Mouse (Mus musculus) neural tube, embryonic 13.5 days (tissue): ENCODE measurements around the gene Fbxo34. TPM values are rescaled to one million over a fixed set of nuclear protein-coding genes. Genes with fewer than 3 reads are reported as not detected.

Source experiments
- ATAC-seq: fragments of 200-750 bp; cut with Nextera tagmentation; 2 replicates; pipeline ENCODE4 v1.8.0; 2017; ENCODE audit warnings: low read depth, mild to moderate bottlenecking, moderate TSS enrichment, moderate library complexity
- H3K27ac ChIP-seq: fragments of 300-500 bp; sonication (generic); replicated peaks from 2 replicates; pipeline ENCODE4 v1.5.1; 2015; ENCODE audit warnings: moderate library complexity, mild to moderate bottlenecking, inconsistent platforms
- H3K27me3 ChIP-seq: fragments of 300-500 bp; sonication (generic); 2 replicates; pipeline ENCODE4 v1.6.1; 2015; ENCODE audit warnings: mild to moderate bottlenecking, inconsistent platforms
- H3K36me3 ChIP-seq: fragments of 300-500 bp; sonication (generic); 2 replicates; pipeline ENCODE4 v1.6.1; 2015; ENCODE audit warnings: mild to moderate bottlenecking, inconsistent platforms
- H3K4me1 ChIP-seq: fragments of 300-500 bp; sonication (generic); replicated peaks from 2 replicates; pipeline ENCODE4 v1.6.1; 2015; ENCODE audit warnings: inconsistent platforms
- H3K4me2 ChIP-seq: fragments of 300-500 bp; sonication (generic); 2 replicates; pipeline ENCODE4 v1.6.1; 2015; ENCODE audit warnings: inconsistent platforms, mild to moderate bottlenecking, moderate library complexity
- H3K4me3 ChIP-seq: fragments of 300-500 bp; sonication (generic); 2 replicates; pipeline ENCODE4 v1.5.1; 2015; ENCODE audit warnings: mild to moderate bottlenecking, inconsistent platforms
- H3K9ac ChIP-seq: fragments of 300-500 bp; sonication (generic); 2 replicates; pipeline ENCODE4 v1.6.1; 2015; ENCODE audit warnings: moderate library complexity, mild to moderate bottlenecking, inconsistent platforms
- H3K9me3 ChIP-seq: fragments of 300-500 bp; sonication (generic); 2 replicates; pipeline ENCODE4 v1.6.1; 2016; ENCODE audit warnings: inconsistent platforms
- WGBS: fragments of 180-500 bp; shearing (Covaris S2); methylation state at CpG from one replicate; pipeline ENCODE4 v1.1.7; 2015; 5-methylcytosine and 5-hydroxymethylcytosine counted together
- polyA plus RNA-seq: library from polyadenylated mRNA; unstranded; fragments of >200 nt; fragmentation: Nextera tagmentation; extraction: Ambion mirVana; gene quantifications from 2 replicates; pipeline ENCODE4 v1.2.1, GENCODE M21; 2015

Gene Fbxo34
- polyA plus RNA-seq, 1 experiment from 2014 or later: 24.0 TPM

DNA sequence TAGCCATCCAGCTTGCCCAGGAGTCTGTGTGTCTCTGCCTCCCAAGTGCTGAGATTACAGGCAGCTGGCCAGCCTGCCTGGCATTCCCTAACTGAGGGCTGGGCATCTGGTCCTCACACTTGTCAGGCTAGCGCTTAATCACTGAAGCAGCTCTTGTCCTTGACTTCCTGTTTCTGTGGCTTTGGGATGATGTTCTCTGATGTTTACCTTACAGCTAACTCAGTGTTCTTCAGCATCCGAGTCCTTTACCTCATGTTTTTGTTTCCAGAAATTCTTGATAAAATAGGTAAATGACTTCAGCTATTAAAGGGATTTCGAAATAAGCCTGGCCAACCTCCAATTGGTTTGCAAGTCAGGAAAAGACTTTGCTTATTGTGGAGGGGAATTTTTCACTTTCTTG is 53.8 kb downstream of the Fbxo34 start:
- Histone ChIP-seq H3K4me1 (no peaks in the 10 kb centered on the region), H3K4me2 (no peak overlapping the region), H3K27me3 (no peaks in the 10 kb centered on the region), H3K4me3 (no peak overlapping the region), H3K9ac (no peak overlapping the region), H3K27ac (no peak overlapping the region), H3K36me3 (peaks cover 11% of the 10 kb centered on the region; the same call in 1 of the 2 replicates), H3K9me3 (no peaks in the 10 kb centered on the region)
- ATAC-seq: no peak
- WGBS: 94% methylated on average over 3 of the region's 3 CpGs

- no peak overlapping the region for H3K4me3 ChIP-seq
- no peak overlapping the region for H3K4me2 ChIP-seq
- peaks cover 11% of the 10 kb centered on the region; the same call in 1 of the 2 replicates for H3K36me3 ChIP-seq
- H3K4me1 ChIP-seq: no peaks in the 10 kb centered on the region
- no peak overlapping the region for H3K27ac ChIP-seq
- H3K27me3 ChIP-seq: no peaks in the 10 kb centered on the region
- WGBS: 96% methylated on average over 5 of the region's 5 CpGs
- no peaks in the 10 kb centered on the region for H3K9me3 ChIP-seq
- no peak overlapping the region for H3K9ac ChIP-seq
- ATAC-seq: no peak
Measured at GRCm38 (mm10) chr14:47506676-47507075, 56.5 kb downstream of the Fbxo34 start.

DNA sequence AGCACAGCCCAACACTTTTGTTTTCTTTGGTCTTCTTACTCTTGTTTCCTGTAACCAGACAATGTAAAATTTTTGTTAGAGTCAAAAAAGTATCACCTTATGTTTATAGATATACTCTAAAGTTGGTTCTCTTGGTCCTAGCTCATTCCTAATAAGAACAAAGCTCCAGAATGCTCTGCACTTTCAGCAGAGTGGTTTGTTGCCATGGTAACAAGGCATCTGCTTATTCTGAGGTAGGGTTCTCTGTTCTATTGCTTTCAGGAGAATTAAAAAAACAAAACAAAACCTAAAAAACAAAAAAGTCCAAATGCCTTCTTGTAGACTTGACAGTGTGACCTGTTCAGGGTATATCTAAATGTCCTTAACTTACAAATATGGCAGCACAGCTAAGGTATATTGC is 57.8 kb downstream of the Fbxo34 start:
- no peak for ATAC-seq
- no peaks in the 10 kb centered on the region for H3K4me1 ChIP-seq
- no peak overlapping the region for H3K4me3 ChIP-seq
- no peaks in the 10 kb centered on the region for H3K9me3 ChIP-seq
- H3K27ac ChIP-seq: no peak overlapping the region
- no peak overlapping the region for H3K4me2 ChIP-seq
- no peaks in the 10 kb centered on the region for H3K27me3 ChIP-seq
- H3K9ac ChIP-seq: no peak overlapping the region
- H3K36me3 ChIP-seq: peaks cover 11% of the 10 kb centered on the region; the same call in 1 of the 2 replicates

- WGBS: 75% methylated on average over 4 of the region's 4 CpGs
- no peak for ATAC-seq
- Histone ChIP-seq H3K9me3 (no peaks in the 10 kb centered on the region), H3K36me3 (peaks cover 4% of the 10 kb centered on the region; the same call in 1 of the 2 replicates), H3K27me3 (no peaks in the 10 kb centered on the region), H3K27ac (no peak overlapping the region), H3K4me2 (no peak overlapping the region), H3K9ac (no peak overlapping the region), H3K4me3 (no peak overlapping the region), H3K4me1 (peaks cover 6% of the 10 kb centered on the region)
Measured at GRCm38 (mm10) chr14:47510244-47510643, 60.0 kb downstream of the Fbxo34 start.

DNA sequence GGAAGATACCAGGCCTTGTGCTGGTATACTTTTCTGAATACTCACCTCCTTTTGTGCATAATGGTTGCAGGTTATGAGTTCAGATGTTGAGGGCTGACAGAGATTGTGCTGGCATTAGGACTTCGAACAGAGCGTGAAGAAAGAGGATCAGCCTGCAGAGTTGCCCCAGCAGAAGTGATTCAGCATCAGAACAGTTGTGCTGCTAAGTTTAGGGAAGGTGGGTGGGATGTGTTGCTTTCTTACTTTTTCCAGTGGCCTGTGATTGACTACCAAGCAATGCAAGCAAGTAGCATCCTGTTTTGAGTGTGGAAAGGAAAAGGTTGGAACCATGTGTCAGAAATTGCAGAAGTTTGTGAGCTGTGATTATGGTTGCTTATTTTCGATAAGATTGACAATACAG is 63.4 kb downstream of the Fbxo34 start:
- H3K9ac ChIP-seq: no peak overlapping the region
- no peak overlapping the region for H3K27ac ChIP-seq
- H3K9me3 ChIP-seq: no peaks in the 10 kb centered on the region
- H3K27me3 ChIP-seq: no peaks in the 10 kb centered on the region
- no peak overlapping the region for H3K4me2 ChIP-seq
- H3K4me3 ChIP-seq: no peak overlapping the region
- peaks cover 8% of the 10 kb centered on the region for H3K4me1 ChIP-seq
- WGBS: 91% methylated on average over 3 of the region's 3 CpGs
- H3K36me3 ChIP-seq: no peaks in the 10 kb centered on the region
- no peak for ATAC-seq

GRCm38 (mm10) chr14:47514816-47515453 is 64.7 kb downstream of the Fbxo34 start:
- Histone ChIP-seq H3K36me3 (no peaks in the 10 kb centered on the region), H3K27me3 (no peaks in the 10 kb centered on the region), H3K4me3 (no peak overlapping the region), H3K4me1 (peaks cover 8% of the 10 kb centered on the region), H3K9me3 (no peaks in the 10 kb centered on the region), H3K27ac (no peak overlapping the region), H3K9ac (no peak overlapping the region), H3K4me2 (no peak overlapping the region)
- no peak for ATAC-seq
- 30% methylated on average over 7 of the region's 7 CpGs for WGBS

DNA sequence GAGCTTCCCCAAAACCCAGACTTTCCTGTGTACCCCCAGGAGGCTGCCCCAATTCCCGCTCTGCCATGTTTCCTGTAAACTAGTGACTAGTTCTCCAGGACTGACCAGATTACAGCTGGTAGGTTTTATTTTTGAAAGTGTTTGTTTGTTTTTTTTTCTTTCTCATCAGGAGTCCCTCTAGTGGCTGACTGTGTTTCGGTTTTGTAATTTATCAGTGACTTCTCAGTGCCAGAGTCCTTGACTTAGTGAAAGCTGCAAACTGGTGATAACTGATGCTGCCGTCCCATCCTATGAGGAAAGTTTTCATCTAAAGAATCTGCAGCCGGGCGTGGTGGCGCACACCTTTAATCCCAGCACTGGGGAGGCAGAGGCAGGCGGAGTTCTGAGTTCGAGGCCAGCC is 65.4 kb downstream of the Fbxo34 start:
- Histone ChIP-seq H3K4me3 (no peak overlapping the region), H3K36me3 (no peaks in the 10 kb centered on the region), H3K4me2 (no peak overlapping the region), H3K4me1 (peaks cover 8% of the 10 kb centered on the region), H3K27ac (no peak overlapping the region), H3K9me3 (no peaks in the 10 kb centered on the region), H3K9ac (no peak overlapping the region), H3K27me3 (no peaks in the 10 kb centered on the region)
- WGBS: 89% methylated on average over 8 of the region's 8 CpGs
- ATAC-seq: no peak

- ATAC-seq: no peak
- WGBS: 86% methylated on average over 6 of the region's 6 CpGs
- Histone ChIP-seq H3K27ac (no peak overlapping the region), H3K27me3 (no peaks in the 10 kb centered on the region), H3K9ac (no peak overlapping the region), H3K9me3 (no peaks in the 10 kb centered on the region), H3K4me3 (no peak overlapping the region), H3K36me3 (no peaks in the 10 kb centered on the region), H3K4me2 (no peak overlapping the region), H3K4me1 (peaks cover 8% of the 10 kb centered on the region)
Measured at GRCm38 (mm10) chr14:47516755-47517154, 66.5 kb downstream of the Fbxo34 start.

- no peaks in the 10 kb centered on the region for H3K9me3 ChIP-seq
- no peak overlapping the region for H3K9ac ChIP-seq
- H3K27me3 ChIP-seq: no peaks in the 10 kb centered on the region
- H3K27ac ChIP-seq: no peak overlapping the region
- no peak for ATAC-seq
- peaks cover 8% of the 10 kb centered on the region for H3K4me1 ChIP-seq
- 94% methylated on average over 6 of the region's 6 CpGs for WGBS
- H3K36me3 ChIP-seq: no peaks in the 10 kb centered on the region
- H3K4me2 ChIP-seq: no peak overlapping the region
- no peak overlapping the region for H3K4me3 ChIP-seq
Measured at GRCm38 (mm10) chr14:47518619-47519018, 68.4 kb downstream of the Fbxo34 start.

DNA sequence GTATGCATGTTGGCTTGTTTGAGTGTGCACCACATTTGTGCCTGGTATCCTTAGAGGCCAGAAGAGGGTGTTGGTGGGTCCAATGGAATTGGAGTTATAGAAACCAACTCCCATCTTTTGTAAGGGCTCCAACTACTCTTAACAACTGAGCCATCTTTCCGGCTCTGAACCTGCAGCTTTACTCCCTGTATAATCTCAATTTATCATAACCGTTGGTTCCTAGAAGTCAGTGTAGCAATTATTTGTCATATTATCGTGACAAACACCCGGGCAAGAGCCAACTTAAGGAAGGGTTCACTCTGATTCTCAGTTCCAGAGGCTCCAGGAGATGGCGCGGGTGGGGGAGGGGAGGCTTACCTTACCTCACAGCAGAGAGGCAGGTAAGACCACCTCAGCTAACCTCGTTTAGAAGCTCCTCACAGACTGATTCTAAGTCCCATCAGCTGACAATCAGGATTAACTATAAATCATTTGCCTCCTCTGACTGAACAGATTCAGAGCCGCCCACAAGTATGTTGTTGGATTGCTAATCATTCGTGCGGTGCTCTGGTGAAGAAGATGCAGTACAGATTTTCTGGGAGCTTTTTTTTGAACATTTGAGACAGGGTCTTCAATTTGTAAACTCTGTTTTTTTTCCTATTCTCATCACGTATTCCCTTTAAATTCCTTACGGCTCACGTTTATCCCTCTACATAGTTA is 70.7 kb downstream of the Fbxo34 start:
- 87% methylated on average over 13 of the region's 13 CpGs for WGBS
- ATAC-seq: no peak

DNA sequence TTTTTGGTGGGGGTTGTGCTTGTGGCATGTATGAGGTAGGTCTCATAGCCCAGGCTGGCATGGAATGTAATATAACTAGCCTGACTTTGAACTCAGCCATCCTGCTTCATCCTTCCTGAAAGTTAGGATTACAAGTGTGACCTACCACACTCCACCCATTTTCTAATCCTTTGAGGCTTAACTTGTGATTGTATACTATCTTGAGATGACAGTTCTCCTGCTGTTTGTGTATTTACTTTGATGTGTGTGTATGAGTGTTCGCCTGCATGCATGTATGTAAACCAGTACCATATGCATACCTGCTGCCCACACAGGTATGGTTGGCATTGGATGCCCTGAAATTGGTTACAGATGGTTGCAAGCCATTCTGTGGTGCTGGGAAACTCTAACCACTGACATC is 71.4 kb downstream of the Fbxo34 start:
- no peak for ATAC-seq
- Histone ChIP-seq H3K9me3 (no peaks in the 10 kb centered on the region), H3K27ac (no peak overlapping the region), H3K9ac (no peak overlapping the region), H3K36me3 (no peaks in the 10 kb centered on the region), H3K4me1 (no peaks in the 10 kb centered on the region), H3K27me3 (no peaks in the 10 kb centered on the region), H3K4me2 (no peak overlapping the region), H3K4me3 (no peak overlapping the region)
- WGBS: 95% methylated on average over 1 of the region's 1 CpGs

More for the DNA sequence above, 70.7 kb downstream of the Fbxo34 start:
- Histone ChIP-seq H3K4me2 (no peak overlapping the region), H3K36me3 (no peaks in the 10 kb centered on the region), H3K9me3 (no peaks in the 10 kb centered on the region), H3K27me3 (no peaks in the 10 kb centered on the region), H3K4me3 (no peak overlapping the region), H3K4me1 (no peaks in the 10 kb centered on the region), H3K27ac (no peak overlapping the region), H3K9ac (no peak overlapping the region)

- ATAC-seq: no peak
- no peak overlapping the region for H3K4me2 ChIP-seq
- no peak overlapping the region for H3K4me3 ChIP-seq
- 89% methylated on average over 7 of the region's 7 CpGs for WGBS
- no peak overlapping the region for H3K9ac ChIP-seq
- no peak overlapping the region for H3K27ac ChIP-seq
- H3K9me3 ChIP-seq: no peaks in the 10 kb centered on the region
- no peaks in the 10 kb centered on the region for H3K4me1 ChIP-seq
- H3K27me3 ChIP-seq: no peaks in the 10 kb centered on the region
- no peaks in the 10 kb centered on the region; the same call in 1 of the 2 replicates for H3K36me3 ChIP-seq
Measured at GRCm38 (mm10) chr14:47522301-47522700, 72.1 kb downstream of the Fbxo34 start.

GRCm38 (mm10) chr14:47525374-47525773 is 75.2 kb downstream of the Fbxo34 start:
- Histone ChIP-seq H3K9ac (no peak overlapping the region), H3K4me3 (no peak overlapping the region), H3K36me3 (peaks cover 3% of the 10 kb centered on the region), H3K4me1 (no peaks in the 10 kb centered on the region), H3K27ac (no peak overlapping the region), H3K9me3 (no peaks in the 10 kb centered on the region), H3K4me2 (no peak overlapping the region), H3K27me3 (no peaks in the 10 kb centered on the region)
- no peak for ATAC-seq
- WGBS: 87% methylated on average over 8 of the region's 8 CpGs
